Mouse (Mus musculus) embryonic facial prominence, embryonic 15.5 days (tissue): Measurements from ENCODE around the gene Sbno2. TPM values are rescaled to one million over a fixed set of nuclear protein-coding genes. Genes with fewer than 3 reads are reported as not detected.
A peak's percentile ranks its signal among the peaks of the same experiment; 100 is the strongest.

Experiments
- ATAC-seq: fragments of 200-750 bp; cut with Nextera tagmentation; 2 replicates; pipeline ENCODE4 v1.8.0; 2017; ENCODE audit warnings: low read depth, moderate TSS enrichment; ENCODE audit not compliant: insufficient number of reproducible peaks, low FRiP score, low TSS enrichment
- H3K27ac ChIP-seq: fragments of 300-500 bp; sonication (generic); replicated peaks from 2 replicates; pipeline ENCODE4 v1.5.1; 2015; ENCODE audit warnings: mild to moderate bottlenecking, inconsistent platforms
- H3K27me3 ChIP-seq: fragments of 300-500 bp; sonication (generic); 2 replicates; pipeline ENCODE4 v1.6.1; 2015; ENCODE audit warnings: inconsistent platforms
- H3K36me3 ChIP-seq: fragments of 300-500 bp; sonication (generic); 2 replicates; pipeline ENCODE4 v1.6.1; 2015; ENCODE audit warnings: mild to moderate bottlenecking, inconsistent platforms
- H3K4me1 ChIP-seq: fragments of 300-500 bp; sonication (generic); 2 replicates; pipeline ENCODE4 v1.6.1; 2015; ENCODE audit warnings: inconsistent platforms
- H3K4me2 ChIP-seq: fragments of 300-500 bp; sonication (generic); replicated peaks from 2 replicates; pipeline ENCODE4 v1.6.1; 2015; ENCODE audit warnings: mild to moderate bottlenecking, inconsistent platforms
- H3K4me3 ChIP-seq: fragments of 300-500 bp; sonication (generic); replicated peaks from 2 replicates; pipeline ENCODE4 v1.5.1; 2015; ENCODE audit warnings: mild to moderate bottlenecking, inconsistent platforms
- H3K9ac ChIP-seq: fragments of 300-500 bp; sonication (generic); 2 replicates; pipeline ENCODE4 v1.6.1; 2015; ENCODE audit warnings: inconsistent platforms
- H3K9me3 ChIP-seq: fragments of 300-500 bp; sonication (generic); replicated peaks from 2 replicates; pipeline ENCODE4 v1.6.1; 2016; ENCODE audit warnings: inconsistent platforms
- WGBS: fragments of 180-500 bp; shearing (Covaris S2); methylation state at CpG from one replicate; pipeline ENCODE4 v1.1.7; 2015; 5-methylcytosine and 5-hydroxymethylcytosine counted together
- polyA plus RNA-seq: library from polyadenylated mRNA; unstranded; fragments of >200 nt; fragmentation: Nextera tagmentation; extraction: Ambion mirVana; gene quantifications from 2 replicates; pipeline ENCODE4 v1.2.1, GENCODE M21; 2015

The Sbno2 gene
- polyA plus RNA-seq, 1 experiment from 2014 or later = 19.4 TPM

- Histone ChIP-seq H3K9me3 (no peaks in the 10 kb centered on the region), H3K9ac (peak within 1 kb of the TSS; percentile 31; the same call in 1 of the 2 replicates), H3K36me3 (peaks cover 28% of the 10 kb centered on the region), H3K4me3 (peak within 1 kb of the TSS; percentile 79), H3K4me2 (peak within 1 kb of the TSS; percentile 85), H3K27me3 (peaks cover 13% of the 10 kb centered on the region), H3K4me1 (peaks cover 75% of the 10 kb centered on the region), H3K27ac (peak within 1 kb of the TSS; percentile 90)
- ATAC-seq = no peak
- WGBS = 71% methylated on average over 10 of the region's 10 CpGs
These were observed 35.3 kb upstream of the Sbno2 start, which contains the start of gene Cbarp for GRCm38 (mm10) chr10:80140666-80141035. Gene Cbarp (minus strand): TSS chr10:80140835.

DNA sequence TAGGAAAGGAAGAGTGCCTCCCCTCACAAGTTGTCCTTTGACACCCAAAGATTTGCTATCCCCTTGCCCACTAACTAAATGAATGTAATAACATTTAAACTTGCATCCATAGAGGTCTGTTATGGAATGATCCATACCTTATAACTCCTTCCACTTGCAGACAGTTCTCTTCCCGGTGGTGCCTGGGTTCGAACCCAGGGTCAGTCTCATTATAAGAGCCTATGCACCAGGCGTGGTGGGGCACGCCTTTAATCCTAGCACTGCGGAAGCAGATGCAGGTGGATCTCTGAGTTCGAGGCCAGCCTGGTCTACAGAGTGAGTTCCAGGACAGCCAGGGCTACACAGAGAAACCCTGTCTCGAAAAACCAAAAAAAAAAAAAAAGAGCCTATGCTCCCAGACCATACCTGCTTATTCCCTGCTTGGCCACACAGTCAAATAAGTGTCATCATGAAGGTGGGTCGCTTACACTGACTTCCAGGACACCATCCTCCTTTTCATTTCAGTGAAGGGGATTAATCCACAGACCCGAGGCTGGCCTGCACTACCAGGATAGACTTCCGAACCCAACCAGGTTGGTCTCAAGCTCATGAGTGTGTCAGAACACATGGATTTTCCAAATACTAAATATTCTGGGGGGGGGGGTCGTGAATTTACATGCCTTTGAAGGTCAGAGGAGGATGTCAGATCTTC, 34.7 kb upstream of the Sbno2 start:
- Histone ChIP-seq H3K27ac (0 out of 2 replicates have a peak overlapping the region, but pooled peaks have one; percentile 90), H3K4me1 (peaks cover 70% of the 10 kb centered on the region), H3K9me3 (no peaks in the 10 kb centered on the region), H3K27me3 (peaks cover 13% of the 10 kb centered on the region), H3K36me3 (peaks cover 29% of the 10 kb centered on the region), H3K9ac (no peak overlapping the region), H3K4me3 (no peak overlapping the region), H3K4me2 (no peak overlapping the region)
- ATAC-seq = no peak
- WGBS = 73% methylated on average over 11 of the region's 11 CpGs

DNA sequence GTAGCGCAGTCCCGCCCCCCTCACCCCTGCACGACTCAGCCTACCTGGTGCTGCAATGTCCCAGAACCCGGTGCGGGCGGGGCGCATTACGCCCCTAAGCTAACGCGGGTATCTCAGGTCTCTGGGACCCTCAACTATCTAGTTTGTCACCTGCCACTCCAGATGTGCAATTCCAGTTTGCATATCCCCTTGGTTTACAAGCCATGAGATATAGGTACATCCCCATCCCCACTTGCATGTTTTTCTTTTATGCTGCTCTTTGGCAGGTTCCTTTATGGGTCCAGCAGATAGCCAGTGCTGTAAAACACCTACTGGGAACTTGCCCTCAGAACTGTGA, 34.0 kb upstream of the Sbno2 start:
- WGBS = 0% methylated on average over 10 of the region's 10 CpGs
- Histone ChIP-seq H3K4me3 (peak overlapping the region; percentile 61), H3K9me3 (no peaks in the 10 kb centered on the region), H3K4me1 (peaks cover 66% of the 10 kb centered on the region), H3K27ac (peak overlapping the region; percentile 79; the same call in 1 of the 2 replicates), H3K9ac (peak overlapping the region; percentile 62), H3K27me3 (peaks cover 13% of the 10 kb centered on the region), H3K36me3 (peaks cover 29% of the 10 kb centered on the region), H3K4me2 (peak overlapping the region; percentile 85)
- ATAC-seq = no peak

- peaks cover 28% of the 10 kb centered on the region for H3K36me3 ChIP-seq
- peak within 1 kb of the TSS; percentile 79 for H3K27ac ChIP-seq
- H3K4me2 ChIP-seq = peak within 1 kb of the TSS; percentile 85
- peak within 1 kb of the TSS; percentile 62 for H3K9ac ChIP-seq
- under 1% methylated on average over 87 of the region's 94 CpGs for WGBS
- H3K9me3 ChIP-seq = no peaks in the 10 kb centered on the region
- H3K4me3 ChIP-seq = peak within 1 kb of the TSS; percentile 61
- peaks cover 60% of the 10 kb centered on the region for H3K4me1 ChIP-seq
- no peak for ATAC-seq
- H3K27me3 ChIP-seq = peaks cover 13% of the 10 kb centered on the region
These were observed 33.4 kb upstream of the Sbno2 start, which contains the start of gene Atp5d for GRCm38 (mm10) chr10:80138553-80139438. Gene Atp5d (plus strand): TSS chr10:80138632.

DNA sequence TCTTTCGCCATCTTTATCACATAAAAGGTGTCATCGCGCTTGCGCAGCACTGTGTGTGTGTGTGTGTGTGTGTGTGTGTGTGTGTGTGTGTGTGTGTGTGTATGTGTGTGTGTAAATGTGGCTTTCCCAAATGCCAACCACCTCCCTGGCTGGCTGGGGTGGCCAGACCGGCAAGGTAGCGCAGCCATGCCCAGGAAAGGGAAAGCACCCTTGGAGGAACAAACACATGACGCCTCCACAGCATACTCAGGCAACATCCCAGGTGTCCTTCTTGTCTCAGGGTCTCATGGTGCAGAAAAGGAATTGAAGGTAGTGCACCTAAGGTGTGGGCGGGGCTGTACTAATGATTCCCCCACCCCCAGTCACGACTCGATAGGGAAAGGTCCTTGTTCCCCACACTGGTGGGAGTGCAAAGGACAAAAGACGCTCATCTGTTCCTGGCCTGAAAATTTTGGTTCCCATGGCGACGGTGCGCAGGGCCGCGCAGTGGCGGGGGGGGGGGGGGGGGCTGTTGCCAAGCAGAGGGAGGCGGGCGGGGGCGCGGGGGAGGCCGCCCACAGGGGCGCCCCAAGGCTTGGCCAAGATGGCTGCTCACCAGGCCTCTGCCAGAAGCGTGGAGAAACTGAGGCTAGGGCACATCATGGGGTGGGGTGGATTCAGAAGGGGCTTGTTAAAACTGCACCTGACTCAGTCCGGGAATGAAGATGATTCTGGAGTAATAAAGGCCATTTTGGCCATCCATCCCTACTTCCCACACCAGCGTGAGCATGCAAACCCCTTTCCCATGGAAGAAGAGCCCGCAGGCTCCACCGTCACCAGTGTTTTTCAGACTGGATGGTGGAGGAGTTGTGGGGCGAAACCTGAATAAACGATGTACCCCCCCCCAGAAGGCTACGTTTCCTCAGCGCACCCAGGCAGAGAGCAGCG, 32.5 kb upstream of the Sbno2 start:
- WGBS = 2% methylated on average over 33 of the region's 33 CpGs
- Histone ChIP-seq H3K27ac (peak overlapping the region; percentile 79), H3K4me1 (peaks cover 59% of the 10 kb centered on the region), H3K4me2 (peak overlapping the region; percentile 85), H3K27me3 (peaks cover 13% of the 10 kb centered on the region), H3K4me3 (peak overlapping the region; percentile 61), H3K9me3 (no peaks in the 10 kb centered on the region), H3K36me3 (peaks cover 25% of the 10 kb centered on the region), H3K9ac (peak overlapping the region; percentile 62)
- no peak for ATAC-seq

DNA sequence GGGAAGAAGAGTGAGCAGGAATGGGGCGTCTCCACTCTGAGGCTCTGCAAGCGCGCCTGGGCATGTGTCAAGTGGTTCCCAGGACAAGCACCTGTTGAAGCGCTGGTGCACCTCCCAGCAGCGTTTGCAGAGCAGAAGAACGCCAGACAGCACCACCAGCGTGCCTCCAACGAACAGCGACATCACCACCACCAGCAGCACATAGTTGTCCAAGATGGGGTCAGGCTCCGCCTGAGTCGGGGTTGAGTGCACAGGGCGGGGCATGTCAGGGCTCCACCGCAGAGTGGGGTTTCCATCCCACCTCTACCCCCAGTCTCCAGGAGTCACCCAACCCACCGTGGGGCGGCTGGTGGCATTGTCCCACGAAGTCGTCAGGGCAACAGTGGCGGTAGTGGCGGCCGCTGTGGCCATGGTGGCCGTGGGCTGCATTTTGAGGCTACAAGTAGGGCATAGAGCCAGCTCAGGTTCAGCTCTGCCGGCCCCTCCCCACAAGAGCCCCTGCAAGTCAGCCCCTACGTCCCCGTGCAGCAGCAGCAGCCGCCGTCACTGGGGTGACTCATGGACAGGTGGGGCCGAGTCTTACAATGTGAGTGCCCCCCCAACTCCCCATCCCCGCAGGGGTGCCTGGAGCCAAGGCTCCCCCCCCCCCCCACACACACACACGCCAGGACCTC, 31.7 kb upstream of the Sbno2 start:
- 5% methylated on average over 29 of the region's 29 CpGs for WGBS
- Histone ChIP-seq H3K9me3 (no peaks in the 10 kb centered on the region), H3K27me3 (peaks cover 13% of the 10 kb centered on the region), H3K4me2 (peak overlapping the region; percentile 85), H3K4me3 (peak overlapping the region; percentile 61), H3K9ac (0 out of 2 replicates have a peak overlapping the region, but pooled peaks have one; percentile 15), H3K36me3 (peaks cover 32% of the 10 kb centered on the region), H3K27ac (peak overlapping the region; percentile 79; the same call in 1 of the 2 replicates), H3K4me1 (peaks cover 55% of the 10 kb centered on the region)
- ATAC-seq = no peak

DNA sequence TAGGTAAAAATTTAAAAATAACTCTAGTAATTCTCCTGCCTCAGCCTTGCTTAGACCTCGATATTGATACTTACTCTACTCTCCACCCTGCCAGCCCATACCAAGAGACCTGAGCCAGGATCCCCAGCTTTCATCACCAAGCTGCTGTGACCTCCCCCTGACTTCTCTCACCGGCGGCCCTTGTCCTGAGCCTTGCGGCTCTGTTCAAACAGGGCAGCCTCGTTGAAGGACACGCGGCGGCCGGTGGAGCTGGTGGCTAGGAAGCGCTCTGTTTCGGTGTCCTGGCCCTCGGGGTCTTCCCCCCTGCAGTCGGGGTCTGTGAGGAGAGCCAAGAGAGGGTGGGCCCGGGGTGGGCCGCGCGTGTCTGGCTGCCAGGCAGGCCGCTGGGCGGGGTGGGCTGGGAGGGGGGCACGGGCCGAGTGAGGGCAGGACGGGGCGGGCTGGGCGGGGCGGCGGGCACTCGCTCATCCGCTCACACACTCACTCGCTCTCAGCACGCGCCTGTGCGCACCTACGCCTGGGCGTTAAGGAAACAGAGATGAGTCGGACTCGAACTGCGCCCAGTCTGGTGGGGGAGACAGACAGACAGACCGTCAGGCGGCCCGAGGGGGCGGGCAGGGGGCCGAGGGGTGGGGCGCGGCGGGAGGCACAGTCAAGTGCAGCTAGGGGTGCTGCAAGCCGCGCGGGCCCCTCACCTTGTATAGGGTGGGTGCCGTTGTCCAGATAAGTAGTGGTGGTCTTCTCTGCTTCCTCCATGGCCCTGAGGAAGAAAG, 31.0 kb upstream of the Sbno2 start:
- Histone ChIP-seq H3K4me3 (peak overlapping the region; percentile 61), H3K4me1 (peaks cover 60% of the 10 kb centered on the region), H3K27me3 (peaks cover 13% of the 10 kb centered on the region), H3K9me3 (no peaks in the 10 kb centered on the region), H3K9ac (no peak overlapping the region), H3K27ac (no peak overlapping the region), H3K4me2 (peak overlapping the region; percentile 85), H3K36me3 (peaks cover 37% of the 10 kb centered on the region)
- WGBS = 17% methylated on average over 47 of the region's 49 CpGs
- no peak for ATAC-seq

DNA sequence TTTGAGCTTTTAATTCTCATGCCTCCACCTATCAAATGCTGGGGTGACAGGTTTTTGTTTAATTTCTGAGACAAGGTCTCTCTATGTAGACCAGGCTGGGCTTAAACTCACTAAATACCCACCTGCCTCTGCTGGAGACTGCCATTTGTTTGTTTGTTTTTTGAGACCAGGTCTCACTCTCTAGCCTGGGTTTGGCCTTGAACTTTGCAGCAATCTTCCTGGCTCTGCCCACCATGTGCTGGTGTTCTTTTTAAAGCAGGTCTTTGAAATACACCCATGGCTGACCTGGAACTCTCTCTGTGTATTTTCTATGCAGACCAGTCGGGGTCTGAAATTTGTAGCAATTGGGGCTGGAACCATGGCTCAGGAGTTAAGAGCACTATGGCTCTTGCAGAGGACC, 30.3 kb upstream of the Sbno2 start:
- Histone ChIP-seq H3K4me2 (no peak overlapping the region), H3K36me3 (peaks cover 44% of the 10 kb centered on the region), H3K4me1 (peaks cover 59% of the 10 kb centered on the region), H3K27me3 (peaks cover 13% of the 10 kb centered on the region), H3K9me3 (no peaks in the 10 kb centered on the region), H3K4me3 (no peak overlapping the region), H3K27ac (no peak overlapping the region), H3K9ac (no peak overlapping the region)
- WGBS = 88% methylated on average over 1 of the region's 1 CpGs
- ATAC-seq = no peak

DNA sequence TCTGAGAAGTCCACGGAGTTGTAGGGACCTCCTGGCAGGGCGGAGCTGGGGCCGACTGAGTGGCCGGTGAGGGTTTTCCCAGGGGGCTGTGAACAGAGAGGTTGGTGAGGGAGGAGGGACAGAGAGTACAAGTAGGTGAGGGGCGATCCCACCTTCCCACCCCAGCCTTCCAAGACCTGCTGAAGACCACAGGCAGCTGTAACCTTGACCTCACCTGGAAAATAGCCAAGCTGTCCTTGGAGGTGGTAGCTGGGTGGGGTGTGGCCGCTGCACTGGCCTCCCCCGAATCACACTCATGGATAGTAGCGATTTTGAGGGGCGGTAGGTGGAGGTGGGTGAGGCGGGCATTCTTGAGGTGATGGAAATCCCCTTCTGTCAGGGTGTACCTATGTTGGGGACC, 29.8 kb upstream of the Sbno2 start:
- no peak overlapping the region for H3K4me2 ChIP-seq
- H3K9me3 ChIP-seq = no peaks in the 10 kb centered on the region
- H3K4me3 ChIP-seq = no peak overlapping the region
- no peak overlapping the region for H3K27ac ChIP-seq
- ATAC-seq = no peak
- H3K27me3 ChIP-seq = peaks cover 13% of the 10 kb centered on the region
- H3K9ac ChIP-seq = no peak overlapping the region
- peaks cover 57% of the 10 kb centered on the region for H3K4me1 ChIP-seq
- WGBS = 87% methylated on average over 10 of the region's 10 CpGs
- peaks cover 49% of the 10 kb centered on the region for H3K36me3 ChIP-seq

DNA sequence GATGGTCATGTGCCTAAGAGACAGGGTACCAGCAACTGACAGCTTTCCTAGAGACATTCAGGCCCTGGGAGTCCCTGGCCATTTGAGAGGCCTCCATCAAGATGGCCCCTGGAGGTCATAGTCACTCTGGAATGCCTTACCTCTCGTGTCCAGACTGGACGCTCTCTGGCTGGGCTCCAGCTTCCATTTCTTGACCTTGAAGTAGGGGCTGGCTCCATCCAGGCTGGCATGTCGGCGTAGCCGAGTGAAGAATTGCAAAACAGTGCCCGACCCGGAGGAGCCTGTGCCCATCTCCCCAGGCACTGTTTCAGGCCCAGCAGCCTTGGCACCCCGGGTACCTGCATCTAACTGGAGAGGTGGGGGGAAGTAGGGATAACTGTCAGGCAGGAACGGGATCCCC, 29.1 kb upstream of the Sbno2 start:
- H3K9me3 ChIP-seq = no peaks in the 10 kb centered on the region
- WGBS = 81% methylated on average over 9 of the region's 9 CpGs
- no peak overlapping the region for H3K4me3 ChIP-seq
- peaks cover 57% of the 10 kb centered on the region for H3K36me3 ChIP-seq
- no peak for ATAC-seq
- no peak overlapping the region for H3K9ac ChIP-seq
- no peak overlapping the region for H3K27ac ChIP-seq
- peaks cover 13% of the 10 kb centered on the region for H3K27me3 ChIP-seq
- peaks cover 55% of the 10 kb centered on the region for H3K4me1 ChIP-seq
- H3K4me2 ChIP-seq = no peak overlapping the region
